Mouse (Mus musculus) brain, embryonic 18.5 days (tissue): Measurements from ENCODE around the gene Snx29.

ENCODE experiments used
- DNase-seq: peaks from one replicate; pipeline ENCODE4 v3.0.0-alpha.2; 2012; ENCODE audit warnings: low read depth, low spot score

The Snx29 gene

GRCm38 (mm10) chr16:11728627-11729026, 405.9 kb downstream of the Snx29 start:
- no peak for DNase-seq

GRCm38 (mm10) chr16:11729111-11729510, 406.4 kb downstream of the Snx29 start:
- no peak for DNase-seq

GRCm38 (mm10) chr16:11729815-11730214, 407.1 kb downstream of the Snx29 start:
- no peak for DNase-seq

GRCm38 (mm10) chr16:11731014-11731535, 408.4 kb downstream of the Snx29 start:
- DNase-seq, result no peak

GRCm38 (mm10) chr16:11738341-11738740, 415.6 kb downstream of the Snx29 start:
- no peak for DNase-seq

GRCm38 (mm10) chr16:11741951-11742350, 419.2 kb downstream of the Snx29 start:
- DNase-seq, result no peak

- DNase-seq, result no peak
These were observed 419.6 kb downstream of the Snx29 start for GRCm38 (mm10) chr16:11742351-11742750.

- DNase-seq, result no peak
These were observed 420.3 kb downstream of the Snx29 start for GRCm38 (mm10) chr16:11743013-11743412.

- no peak for DNase-seq
These were observed 421.0 kb downstream of the Snx29 start for GRCm38 (mm10) chr16:11743724-11744123.

GRCm38 (mm10) chr16:11746036-11746435, 423.3 kb downstream of the Snx29 start:
- DNase-seq, result no peak

GRCm38 (mm10) chr16:11747867-11748266, 425.2 kb downstream of the Snx29 start:
- no peak for DNase-seq

- no peak for DNase-seq
These were observed 426.4 kb downstream of the Snx29 start for GRCm38 (mm10) chr16:11749111-11749510.

GRCm38 (mm10) chr16:11750605-11751004, 427.9 kb downstream of the Snx29 start:
- no peak for DNase-seq

GRCm38 (mm10) chr16:11752557-11752956, 429.8 kb downstream of the Snx29 start:
- DNase-seq, result no peak

GRCm38 (mm10) chr16:11753466-11753865, 430.8 kb downstream of the Snx29 start:
- no peak for DNase-seq

GRCm38 (mm10) chr16:11754136-11754535, 431.4 kb downstream of the Snx29 start:
- DNase-seq, result no peak

GRCm38 (mm10) chr16:11755281-11756066, 432.8 kb downstream of the Snx29 start:
- no peak for DNase-seq

GRCm38 (mm10) chr16:11756598-11757245, 434.0 kb downstream of the Snx29 start:
- DNase-seq, result no peak

- no peak for DNase-seq
These were observed 434.8 kb downstream of the Snx29 start for GRCm38 (mm10) chr16:11757471-11757870.

GRCm38 (mm10) chr16:11757951-11758350, 435.2 kb downstream of the Snx29 start:
- DNase-seq, result no peak

- no peak for DNase-seq
These were observed 449.6 kb downstream of the Snx29 start for GRCm38 (mm10) chr16:11772318-11772717.

- DNase-seq, result no peak
These were observed 451.6 kb downstream of the Snx29 start for GRCm38 (mm10) chr16:11774321-11774720.

GRCm38 (mm10) chr16:11776528-11776927, 453.8 kb downstream of the Snx29 start:
- no peak for DNase-seq
